Mouse (Mus musculus) hindbrain, embryonic 11.5 days (tissue): ENCODE measurements around the gene Atxn7l1. TPM values are rescaled to one million over a fixed set of nuclear protein-coding genes. Genes with fewer than 3 reads are reported as not detected.

Source experiments
- ATAC-seq: fragments of 200-750 bp; cut with Nextera tagmentation; 2 replicates; pipeline ENCODE4 v1.8.0; 2017; ENCODE audit warnings: mild to moderate bottlenecking, moderate TSS enrichment, moderate library complexity; ENCODE audit not compliant: low FRiP score
- DNase-seq: peaks from one replicate; pipeline ENCODE4 v3.0.0-alpha.2; 2015; ENCODE audit warnings: low spot score
- H3K27ac ChIP-seq: fragments of 300-500 bp; sonication (generic); 2 replicates; pipeline ENCODE4 v1.5.1; 2014; ENCODE audit warnings: mild to moderate bottlenecking, low read depth, low read length
- H3K27me3 ChIP-seq: fragments of 300-500 bp; sonication (generic); 2 replicates; pipeline ENCODE4 v1.6.1; 2014; ENCODE audit warnings: mild to moderate bottlenecking, low read length, moderate library complexity, mixed read lengths; ENCODE audit not compliant: control insufficient read depth, insufficient read depth
- H3K36me3 ChIP-seq: fragments of 300-500 bp; sonication (generic); 2 replicates; pipeline ENCODE4 v1.6.1; 2014; ENCODE audit warnings: mild to moderate bottlenecking, low read length, moderate library complexity, mixed read lengths; ENCODE audit not compliant: control insufficient read depth, insufficient read depth
- H3K4me1 ChIP-seq: fragments of 300-500 bp; sonication (generic); replicated peaks from 2 replicates; pipeline ENCODE4 v1.6.1; 2014; ENCODE audit warnings: low read length, mixed read lengths; ENCODE audit not compliant: control insufficient read depth, insufficient read depth
- H3K4me2 ChIP-seq: fragments of 300-500 bp; sonication (generic); replicated peaks from 2 replicates; pipeline ENCODE4 v1.6.1; 2014; ENCODE audit warnings: mild to moderate bottlenecking, low read depth, low read length
- H3K4me3 ChIP-seq: fragments of 300-500 bp; sonication (generic); 2 replicates; pipeline ENCODE4 v1.5.1; 2014; ENCODE audit warnings: low read depth, low read length
- H3K9ac ChIP-seq: fragments of 300-500 bp; sonication (generic); 2 replicates; pipeline ENCODE4 v1.6.1; 2014; ENCODE audit warnings: low read depth, low read length
- H3K9me3 ChIP-seq: fragments of 300-500 bp; sonication (generic); 2 replicates; pipeline ENCODE4 v1.6.1; 2016; ENCODE audit warnings: low read length; ENCODE audit not compliant: control insufficient read depth
- WGBS: fragments of 180-500 bp; shearing (Covaris S2); extraction: QIAGEN DNeasy Blood & Tissue Kit; methylation state at CpG from one replicate; pipeline ENCODE4 v1.1.7; 2014; 5-methylcytosine and 5-hydroxymethylcytosine counted together
- polyA plus RNA-seq: library from polyadenylated mRNA; unstranded; fragments of >200 nt; fragmentation: Nextera tagmentation; extraction: Ambion mirVana; gene quantifications from 2 replicates; pipeline ENCODE4 v1.2.1, GENCODE M21; 2014

Gene Atxn7l1
- polyA plus RNA-seq, 1 experiment from 2014 or later = 21.1 TPM

DNA sequence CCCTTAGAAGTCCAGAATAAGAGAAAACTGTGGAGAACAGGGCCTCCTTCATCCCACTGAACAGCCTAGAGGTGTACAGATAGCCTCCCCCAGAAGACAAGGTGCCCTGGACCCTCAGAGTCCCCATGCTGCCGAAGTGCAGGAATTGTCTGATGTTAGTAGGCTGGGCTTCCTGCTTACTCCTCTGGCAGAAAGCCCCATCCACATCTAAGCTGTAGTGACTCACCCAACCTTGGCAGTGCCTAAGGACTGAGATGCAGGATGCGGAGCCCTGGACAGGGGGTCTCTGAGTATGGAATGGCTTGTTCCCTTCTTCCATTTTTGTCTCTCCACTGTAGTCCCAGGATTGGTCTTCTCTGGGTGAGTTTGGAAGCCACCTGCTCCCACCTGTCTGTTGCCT lies 187.0 kb downstream of the Atxn7l1 start:
- Histone ChIP-seq H3K9me3 (no peaks in the 10 kb centered on the region), H3K4me2 (no peak overlapping the region), H3K9ac (no peak overlapping the region), H3K4me3 (no peak overlapping the region), H3K36me3 (no peaks in the 10 kb centered on the region), H3K27ac (no peak overlapping the region), H3K27me3 (no peaks in the 10 kb centered on the region), H3K4me1 (no peaks in the 10 kb centered on the region)
- no peak for ATAC-seq
- DNase-seq = no peak
- 98% methylated on average over 2 of the region's 2 CpGs for WGBS

DNA sequence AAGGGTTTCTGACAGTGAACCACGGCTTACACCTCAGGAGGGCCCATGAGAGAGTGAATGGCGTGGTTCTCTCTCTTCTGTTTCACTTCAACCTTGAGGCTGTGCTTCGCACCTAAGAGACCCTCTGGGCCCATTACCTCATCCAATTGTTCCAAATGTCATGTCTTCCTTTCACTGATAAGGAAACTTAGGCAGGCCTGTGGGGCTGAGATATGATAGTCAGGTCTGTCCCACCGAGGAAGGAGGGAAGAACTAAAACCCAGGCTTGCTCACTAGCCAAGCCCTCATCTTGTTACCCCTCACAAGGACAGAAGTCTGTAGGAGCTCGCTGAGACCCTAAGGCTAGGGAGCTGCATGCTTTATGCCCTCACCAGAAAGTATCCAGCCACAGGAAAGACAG lies 187.5 kb downstream of the Atxn7l1 start:
- Histone ChIP-seq H3K4me2 (no peak overlapping the region), H3K27ac (no peak overlapping the region), H3K4me3 (no peak overlapping the region), H3K4me1 (no peaks in the 10 kb centered on the region), H3K27me3 (no peaks in the 10 kb centered on the region), H3K36me3 (no peaks in the 10 kb centered on the region), H3K9ac (no peak overlapping the region), H3K9me3 (no peaks in the 10 kb centered on the region)
- DNase-seq = no peak
- 86% methylated on average over 5 of the region's 5 CpGs for WGBS
- no peak for ATAC-seq

DNA sequence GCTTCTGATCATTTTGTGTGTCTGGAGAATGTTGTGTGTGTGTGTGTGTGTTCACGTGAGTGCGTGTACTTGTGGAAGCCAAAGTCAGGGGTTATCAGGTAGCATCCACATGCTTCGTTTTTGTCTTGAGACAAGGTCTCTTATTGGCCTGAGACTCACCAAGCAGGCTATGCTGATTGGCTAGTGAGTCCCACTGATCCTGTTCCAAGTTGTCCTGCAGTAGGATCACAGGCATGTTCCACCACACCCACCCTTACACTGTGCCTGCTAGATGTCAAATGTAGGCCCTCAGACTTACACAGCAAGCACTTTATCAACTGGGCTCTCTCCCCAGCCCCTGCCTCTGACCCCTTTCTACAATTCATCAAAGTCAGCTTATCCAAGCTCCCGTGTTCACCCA lies 187.9 kb downstream of the Atxn7l1 start:
- Histone ChIP-seq H3K27me3 (no peaks in the 10 kb centered on the region), H3K9ac (no peak overlapping the region), H3K9me3 (no peaks in the 10 kb centered on the region), H3K4me3 (no peak overlapping the region), H3K27ac (no peak overlapping the region), H3K36me3 (no peaks in the 10 kb centered on the region), H3K4me1 (no peaks in the 10 kb centered on the region), H3K4me2 (no peak overlapping the region)
- no peak for DNase-seq
- 79% methylated on average over 4 of the region's 4 CpGs for WGBS
- ATAC-seq = no peak

DNA sequence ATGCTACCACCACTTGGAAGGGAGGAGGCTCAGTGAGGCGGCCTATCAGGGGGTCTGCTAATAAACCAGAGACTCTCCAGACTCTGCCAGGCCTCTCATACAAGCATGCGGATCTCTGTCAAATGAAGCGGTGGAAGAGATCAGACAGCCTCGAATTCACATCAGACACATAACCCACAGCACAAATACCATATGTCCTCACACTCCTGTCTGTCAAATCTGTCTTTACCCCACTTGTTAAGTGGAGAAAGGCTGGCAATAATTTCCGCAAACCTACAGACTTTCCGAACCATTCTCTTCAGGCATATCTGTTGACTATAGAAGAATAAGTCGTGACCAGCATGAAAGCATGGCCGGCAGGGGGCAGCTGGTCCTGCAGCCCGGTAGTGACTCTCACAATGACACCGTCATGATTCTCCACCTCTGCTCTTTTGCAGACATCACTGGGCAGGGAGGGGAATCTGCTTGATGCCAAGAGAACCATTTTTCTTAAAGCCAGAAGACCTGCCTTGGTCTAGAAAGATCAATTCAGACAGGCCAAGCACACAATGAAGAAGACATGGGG lies 189.2 kb downstream of the Atxn7l1 start:
- DNase-seq = peak; percentile 46

DNA sequence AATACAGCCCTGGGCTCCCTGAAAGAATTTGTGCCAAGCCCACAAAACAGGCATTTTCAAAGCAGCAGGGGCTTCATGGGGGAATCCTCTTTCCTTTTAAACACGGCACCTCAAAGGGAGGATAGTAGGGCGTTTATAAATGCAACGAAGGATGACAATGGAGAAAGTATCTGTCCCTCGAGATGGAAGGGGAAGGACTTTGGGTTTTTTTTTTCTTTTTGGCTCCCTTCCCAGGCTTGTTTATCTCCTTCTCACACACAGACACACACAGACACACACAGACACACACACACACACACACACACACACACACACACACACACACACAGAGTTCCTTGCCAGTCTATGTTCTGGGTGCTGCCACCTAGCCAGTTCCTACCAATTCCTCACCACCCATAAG lies 189.8 kb downstream of the Atxn7l1 start:
- DNase-seq (no peak), ATAC-seq (no peak)
- no peaks in the 10 kb centered on the region for H3K4me1 ChIP-seq
- no peak overlapping the region for H3K4me3 ChIP-seq
- no peak overlapping the region for H3K4me2 ChIP-seq
- no peaks in the 10 kb centered on the region for H3K36me3 ChIP-seq
- H3K9ac ChIP-seq = no peak overlapping the region
- H3K27ac ChIP-seq = no peak overlapping the region
- 70% methylated on average over 4 of the region's 4 CpGs for WGBS
- no peaks in the 10 kb centered on the region for H3K27me3 ChIP-seq
- H3K9me3 ChIP-seq = no peaks in the 10 kb centered on the region

More for the DNA sequence above, 189.2 kb downstream of the Atxn7l1 start:
- Histone ChIP-seq H3K9me3 (no peaks in the 10 kb centered on the region), H3K36me3 (no peaks in the 10 kb centered on the region), H3K4me1 (no peaks in the 10 kb centered on the region), H3K27ac (no peak overlapping the region), H3K27me3 (no peaks in the 10 kb centered on the region), H3K4me3 (no peak overlapping the region), H3K4me2 (no peak overlapping the region), H3K9ac (no peak overlapping the region)
- ATAC-seq = no peak
- WGBS = 67% methylated on average over 10 of the region's 10 CpGs

DNA sequence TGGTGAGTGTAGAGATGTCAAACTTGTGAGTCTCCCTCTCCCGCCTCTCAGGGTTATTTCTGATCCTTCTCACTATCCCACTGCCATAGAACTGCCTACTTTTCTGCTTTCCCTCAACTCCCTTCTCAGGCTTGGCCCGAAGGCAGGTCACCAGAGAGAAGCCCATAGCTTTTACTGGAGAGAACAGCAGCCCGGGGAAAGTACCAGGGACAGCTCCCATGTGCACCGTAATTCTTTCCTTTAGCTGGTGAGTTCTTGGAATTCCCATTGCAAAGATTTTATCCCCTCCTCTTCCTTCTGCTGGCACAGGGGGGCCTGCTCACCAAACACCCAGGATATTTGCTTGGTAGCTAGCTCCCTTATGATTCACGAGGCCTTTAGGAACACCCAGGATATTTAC lies 190.7 kb downstream of the Atxn7l1 start:
- Histone ChIP-seq H3K9ac (no peak overlapping the region), H3K4me3 (no peak overlapping the region), H3K9me3 (no peaks in the 10 kb centered on the region), H3K4me2 (no peak overlapping the region), H3K4me1 (no peaks in the 10 kb centered on the region), H3K27me3 (no peaks in the 10 kb centered on the region), H3K36me3 (no peaks in the 10 kb centered on the region), H3K27ac (no peak overlapping the region)
- DNase-seq (peak; percentile 35), ATAC-seq (no peak)
- 32% methylated on average over 5 of the region's 5 CpGs for WGBS

DNA sequence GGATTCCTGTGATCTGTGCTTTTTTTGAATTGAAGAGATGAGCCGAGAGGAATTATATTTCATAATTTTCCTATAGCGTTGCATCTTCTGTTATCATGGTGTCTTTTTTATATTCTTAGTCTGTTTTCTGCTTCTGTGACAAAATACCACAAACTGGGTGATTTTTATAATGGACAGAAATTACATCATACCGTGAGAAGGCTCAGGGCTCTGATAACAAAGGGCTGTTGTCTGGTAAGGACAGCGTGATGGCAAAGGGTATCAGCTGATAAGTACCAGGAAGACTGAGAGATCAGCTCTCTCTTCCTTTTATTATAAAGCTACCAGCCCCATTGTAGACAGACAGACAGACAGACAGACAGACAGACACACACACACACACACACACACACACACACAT lies 192.3 kb downstream of the Atxn7l1 start:
- Histone ChIP-seq H3K9ac (no peak overlapping the region), H3K9me3 (no peaks in the 10 kb centered on the region), H3K4me3 (no peak overlapping the region), H3K36me3 (no peaks in the 10 kb centered on the region), H3K27ac (no peak overlapping the region), H3K4me2 (no peak overlapping the region), H3K4me1 (no peaks in the 10 kb centered on the region), H3K27me3 (no peaks in the 10 kb centered on the region)
- DNase-seq (no peak), ATAC-seq (no peak)
- 77% methylated on average over 4 of the region's 4 CpGs for WGBS

DNA sequence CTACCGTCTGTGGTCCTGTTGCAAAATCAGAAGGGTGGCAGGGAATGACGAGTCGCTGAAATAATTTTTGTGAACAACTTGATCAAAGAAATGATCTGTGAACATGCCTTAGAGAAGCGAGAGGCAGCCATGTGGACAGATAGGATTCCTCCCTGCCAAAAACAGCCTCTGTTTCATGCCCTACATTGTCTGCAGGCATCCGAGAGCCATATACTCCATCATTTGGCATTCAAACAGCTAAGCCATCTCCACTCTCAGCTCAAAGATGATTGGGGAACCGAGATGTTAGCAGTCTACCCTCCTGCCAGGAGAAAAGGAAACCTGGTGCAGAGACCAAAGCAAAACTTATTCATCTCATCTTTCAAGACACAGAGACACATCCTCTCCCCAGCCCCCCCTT lies 193.2 kb downstream of the Atxn7l1 start:
- no peak for ATAC-seq
- WGBS = 86% methylated on average over 6 of the region's 6 CpGs
- H3K9me3 ChIP-seq = no peaks in the 10 kb centered on the region

DNA sequence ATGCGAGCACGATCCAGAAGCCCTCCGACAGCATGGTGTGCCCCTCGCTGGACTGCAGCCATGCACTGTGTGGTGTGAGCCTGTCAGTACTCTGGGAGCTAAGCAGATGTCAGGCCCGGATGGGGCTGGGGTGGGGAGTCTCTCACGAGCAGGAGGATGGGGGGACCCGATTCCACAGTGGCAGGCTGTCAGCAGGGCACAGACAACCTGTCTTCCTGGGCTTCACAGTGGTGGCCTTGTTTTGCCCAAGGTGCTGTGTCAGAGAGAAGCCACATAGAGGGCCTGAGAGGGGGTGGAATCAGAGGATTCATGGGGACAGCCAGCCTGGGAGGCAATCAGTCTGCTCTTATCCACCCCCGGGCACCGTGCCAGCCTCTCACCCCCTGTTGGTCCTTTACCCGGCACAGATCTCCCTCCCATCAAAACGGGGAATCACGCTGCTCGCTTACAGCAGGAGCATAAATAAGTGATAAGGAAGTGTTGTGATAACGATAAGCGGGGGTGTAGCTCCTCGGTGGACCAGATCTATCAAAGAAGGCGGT lies 193.9 kb downstream of the Atxn7l1 start:
- H3K9ac ChIP-seq = no peak overlapping the region
- no peak overlapping the region for H3K4me3 ChIP-seq
- peaks cover 8% of the 10 kb centered on the region for H3K4me1 ChIP-seq
- ATAC-seq (no peak), DNase-seq (no peak)
- 85% methylated on average over 17 of the region's 17 CpGs for WGBS
- H3K36me3 ChIP-seq = no peaks in the 10 kb centered on the region
- no peaks in the 10 kb centered on the region for H3K9me3 ChIP-seq
- no peak overlapping the region for H3K27ac ChIP-seq
- no peaks in the 10 kb centered on the region for H3K27me3 ChIP-seq
- H3K4me2 ChIP-seq = no peak overlapping the region

More for the DNA sequence above, 193.2 kb downstream of the Atxn7l1 start:
- no peak for DNase-seq
- Histone ChIP-seq H3K9ac (no peak overlapping the region), H3K4me2 (no peak overlapping the region), H3K27me3 (no peaks in the 10 kb centered on the region), H3K27ac (no peak overlapping the region), H3K4me3 (no peak overlapping the region), H3K36me3 (no peaks in the 10 kb centered on the region), H3K4me1 (peaks cover 6% of the 10 kb centered on the region; the same call in 1 of the 2 replicates)
